Mouse (Mus musculus) CD4-positive helper T cell, adult 2 months (primary cell): Measurements from ENCODE around the gene Olfr1200.

ENCODE experiments used
- DNase-seq: peaks from one replicate; pipeline ENCODE4 v3.0.0-alpha.2; 2012; ENCODE audit warnings: low read depth, missing footprints, low spot score

The Olfr1200 gene

DNA sequence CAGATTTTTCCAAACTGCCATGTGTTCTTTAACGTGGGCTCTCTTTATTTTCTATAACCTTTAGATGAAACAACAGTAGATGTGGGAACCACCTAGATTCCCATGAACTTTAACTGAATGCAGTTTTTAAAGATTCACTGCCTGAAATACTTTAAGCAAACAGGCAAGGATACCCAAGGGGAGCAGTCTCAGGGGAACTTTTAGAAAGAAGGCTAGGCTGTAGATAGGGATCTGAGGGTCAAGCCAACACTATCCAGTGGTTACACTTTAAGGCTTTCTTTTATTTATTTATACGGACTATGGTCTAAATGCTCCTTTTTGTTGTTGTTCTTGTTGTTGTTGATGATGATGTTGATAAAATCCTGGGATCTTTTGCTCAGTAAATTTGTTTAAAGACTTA lies at the start of gene Olfr1200:
TSS of gene Olfr1200 (minus strand) at position 101 of the 400 bp plus-strand sequence.
- DNase-seq, result no peak

DNA sequence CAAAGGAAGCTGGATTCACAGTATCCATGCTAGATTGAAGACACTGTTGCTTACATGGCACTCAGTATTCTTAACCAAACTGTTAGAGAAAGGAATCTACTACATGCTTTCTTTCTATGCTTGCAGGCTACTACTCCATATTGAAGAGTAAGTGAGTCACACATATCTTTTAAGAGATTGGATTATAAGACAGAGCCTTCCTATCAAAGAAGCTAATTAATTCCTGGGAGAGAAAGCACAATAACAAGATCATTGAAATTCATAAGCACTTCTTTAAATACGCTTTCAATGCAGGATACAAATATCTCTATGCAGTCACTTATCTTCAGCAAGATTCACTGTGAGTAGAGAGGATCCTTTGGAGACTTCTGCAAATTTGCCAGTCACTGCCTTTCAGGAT lies 43.9 kb upstream of the Olfr1200 start, which contains the start of gene Olfr1202:
TSS of gene Olfr1202 (plus strand) at position 301 of the 400 bp plus-strand sequence.
- no peak for DNase-seq

DNA sequence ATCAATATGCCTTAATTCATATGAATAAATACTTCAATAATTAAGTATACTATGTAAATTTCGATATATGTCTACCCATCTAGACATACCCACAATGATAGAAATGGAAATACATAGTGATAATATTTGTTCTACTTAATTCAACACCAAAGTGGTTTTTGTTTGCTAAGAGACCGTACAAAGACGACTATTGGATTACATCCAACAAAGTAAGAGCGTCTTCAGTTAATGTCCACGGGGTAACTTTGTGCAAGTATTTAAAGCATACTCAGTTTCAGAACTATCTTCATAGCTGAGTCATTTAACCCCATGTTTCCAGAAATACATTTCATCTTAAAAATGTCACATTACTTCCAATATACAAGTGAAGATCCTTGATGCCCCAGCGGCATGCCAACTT lies 22.4 kb upstream of the Olfr1200 start, which contains the start of gene Olfr1201:
TSS of gene Olfr1201 (plus strand) at position 301 of the 400 bp plus-strand sequence.
- no peak for DNase-seq

DNA sequence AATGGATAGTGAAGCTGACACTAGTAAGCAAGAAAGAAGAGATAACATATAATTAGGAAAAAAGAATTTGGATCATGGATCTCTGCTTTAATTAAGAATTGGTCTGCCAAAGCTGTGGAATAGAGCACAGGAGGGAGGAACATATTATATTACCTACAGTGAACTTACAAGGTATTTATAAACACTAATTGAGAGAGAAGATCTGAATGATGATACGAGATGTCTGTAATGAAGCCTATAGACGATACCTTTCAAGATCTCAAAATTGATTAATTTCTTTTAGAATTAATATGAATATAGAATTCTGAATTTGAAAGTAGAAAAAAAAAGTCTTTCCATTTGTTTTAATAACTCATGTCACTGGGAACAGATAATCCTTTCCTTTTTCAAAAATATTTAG lies 9.9 kb downstream of the Olfr1200 start, which contains the start of gene Olfr1199:
TSS of gene Olfr1199 (minus strand) at position 101 of the 400 bp plus-strand sequence.
- no peak for DNase-seq

DNA sequence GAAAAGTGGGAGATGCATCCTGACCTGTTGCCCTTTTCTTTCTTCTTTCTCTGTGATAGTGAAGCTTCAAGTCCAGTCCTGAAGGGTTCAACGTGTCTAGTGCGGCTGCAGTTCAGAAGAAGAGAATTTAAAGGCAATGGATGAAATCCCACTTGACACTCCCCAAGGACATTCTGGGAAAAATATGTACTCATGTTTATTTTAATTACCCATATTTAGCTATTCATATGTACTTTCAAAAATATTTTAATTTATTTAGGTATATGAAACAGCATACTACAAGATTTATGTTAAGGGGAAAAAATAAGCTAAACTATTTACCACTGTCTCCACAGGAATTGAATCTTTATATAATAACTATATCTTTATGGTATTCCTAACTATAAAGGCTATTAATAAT lies 19.0 kb downstream of the Olfr1200 start, which contains the start of gene Olfr1198:
TSS of gene Olfr1198 (minus strand) at position 101 of the 400 bp plus-strand sequence.
- no peak for DNase-seq

- DNase-seq, result no peak
These were observed 26.9 kb downstream of the Olfr1200 start for GRCm38 (mm10) chr2:88743379-88743778.

- DNase-seq, result no peak
These were observed 38.0 kb downstream of the Olfr1200 start, which contains the start of gene Olfr1197 for GRCm38 (mm10) chr2:88732266-88732665. Gene Olfr1197, minus strand, starts transcription at chr2:88732366.
